Comparison of ENCODE assay signal across 23 mouse cellular contexts in genomic region chr11:29864269-29864668, GRCm38 (mm10). TPM values are rescaled to one million over a fixed set of nuclear protein-coding genes. Genes with fewer than 3 reads are reported as not detected.
DNase-seq lines count a peak whose midpoint lies in the region; ATAC-seq and TF ChIP-seq lines count a peak whose summit lies in the region.
"Had no signal": no experiment of that assay in that cellular context is flagged by ENCODE, and none has a peak within 500 bp of the region (broad histone marks: within the 10 kb centered on the region; RNA-seq: fewer than 3 reads in every experiment).

No protein-coding gene starts in this region.

- H3K4me1 ChIP-seq in MEL (ENCODE audit: control insufficient read depth in 1 of 2, insufficient read depth in 2 of 2, low read length in 2 of 2), result no peaks in the 10 kb centered on the region
- H3K4me1 ChIP-seq in forebrain, embryonic 16.5 days (replicated peaks; ENCODE audit: control insufficient read depth, insufficient read depth, low read length), result peaks cover 7% of the 10 kb centered on the region
- H3K4me1 ChIP-seq: embryonic facial prominence, embryonic 12.5 days; heart, embryonic 10.5 days; heart, embryonic 15.5 days; hindbrain, embryonic 13.5 days had no signal

- H3K4me2 ChIP-seq in forebrain, embryonic 16.5 days (ENCODE audit: low read length), result no peak overlapping the region
- H3K4me2 ChIP-seq: embryonic facial prominence, embryonic 12.5 days; heart, embryonic 15.5 days; hindbrain, embryonic 13.5 days had no signal

- peak in 1 of 2 experiments; percentile 36; a peak in 1 of 4 replicates for TF ChIP-seq EP300 in MEL (IDR thresholded peaks at IDR 0.05; ENCODE audit: low read depth in 1 of 2, low read length in 2 of 2)

- no peak for TF ChIP-seq POLR2A in MEL (IDR thresholded peaks at IDR 0.05; ENCODE audit: control insufficient read depth in 1 of 2, insufficient read depth in 1 of 2, low read depth in 1 of 2, low read length in 2 of 2, poor library complexity in 1 of 2)

- H3K9me3 ChIP-seq in MEL (replicated peaks; ENCODE audit: insufficient read depth, low read length), result no peaks in the 10 kb centered on the region
- H3K9me3 ChIP-seq in forebrain, embryonic 16.5 days (ENCODE audit: control insufficient read depth, low read length), result no peaks in the 10 kb centered on the region
- H3K9me3 ChIP-seq: embryonic facial prominence, embryonic 12.5 days; G1E; heart, embryonic 10.5 days; heart, embryonic 15.5 days; hindbrain, embryonic 13.5 days had no signal

- H3K4me3 ChIP-seq in MEL (ENCODE audit: control insufficient read depth in 1 of 2, insufficient read depth in 1 of 2, low read depth in 2 of 2, low read length in 2 of 2), result no peak overlapping the region
- no peak overlapping the region for H3K4me3 ChIP-seq in forebrain, embryonic 16.5 days (replicated peaks; ENCODE audit: low read length)
- H3K4me3 ChIP-seq: embryonic facial prominence, embryonic 12.5 days; heart, embryonic 10.5 days; heart, embryonic 15.5 days; hindbrain, embryonic 13.5 days had no signal

- H3K36me3 ChIP-seq in MEL (ENCODE audit: control insufficient read depth in 1 of 2, insufficient read depth in 2 of 2, low read length in 2 of 2), result peaks cover 0 to 4% of the 10 kb centered on the region in 2 experiments; a peak in 1 of 4 replicates
- H3K36me3 ChIP-seq in forebrain, embryonic 16.5 days (ENCODE audit: control insufficient read depth, insufficient read depth), result no peaks in the 10 kb centered on the region
- H3K36me3 ChIP-seq: embryonic facial prominence, embryonic 12.5 days; G1E; heart, embryonic 10.5 days; heart, embryonic 15.5 days; hindbrain, embryonic 13.5 days had no signal

- H3K9ac ChIP-seq in MEL (ENCODE audit: control insufficient read depth, low read depth, low read length, poor library complexity, severe bottlenecking), result no peak overlapping the region
- H3K9ac ChIP-seq in forebrain, embryonic 16.5 days (replicated peaks; ENCODE audit: low read depth, low read length), result no peak overlapping the region
- H3K9ac ChIP-seq: embryonic facial prominence, embryonic 12.5 days; forebrain, postnatal 0 days; heart, embryonic 15.5 days; hindbrain, embryonic 13.5 days had no signal

- TF ChIP-seq RAD21 in MEL (IDR thresholded peaks at IDR 0.05; ENCODE audit: low read depth, low read length), result no peak

- peak; percentile 96 for ATAC-seq in granulocyte monocyte progenitor cell, adult 5-6 weeks (replicated peaks; ENCODE audit: poor library complexity, severe bottlenecking)
- ATAC-seq in monocyte, adult 5-6 weeks (replicated peaks; ENCODE audit: insufficient number of reproducible peaks, low FRiP score, low TSS enrichment, poor library complexity, severe bottlenecking), result peak; percentile 75
- no peak for ATAC-seq in forebrain, embryonic 16.5 days
- ATAC-seq: activated CD4-positive, CD25-positive, alpha-beta regulatory T cell, adult 4 months; forebrain, postnatal 0 days; hindbrain, postnatal 0 days; Patski had no signal

- no peaks in the 10 kb centered on the region for H3K27me3 ChIP-seq in MEL (ENCODE audit: control insufficient read depth in 1 of 2, insufficient read depth in 2 of 2, low read length in 2 of 2)
- H3K27me3 ChIP-seq in forebrain, embryonic 16.5 days (replicated peaks; ENCODE audit: control insufficient read depth, insufficient read depth, low read length), result no peaks in the 10 kb centered on the region
- H3K27me3 ChIP-seq: embryonic facial prominence, embryonic 12.5 days; heart, embryonic 15.5 days; hindbrain, embryonic 13.5 days; Patski had no signal

- DNase-seq in 416B (ENCODE audit: low read depth) (peak; percentile 11), MEL (ENCODE audit: low read depth, low spot score) (peak; percentile 65)
- DNase-seq in thymus, postnatal 36 days, result no peak
- DNase-seq in urinary bladder, adult 2 months (ENCODE audit: low spot score), result no peak
- DNase-seq: adrenal gland, postnatal 25 days; cerebellum, adult 2 months; cerebellum, postnatal 14 days; forebrain, postnatal 0 days; gastrocnemius, postnatal 36 days; heart, adult 18-20 months; heart, postnatal 14 days had no signal

- TF ChIP-seq CTCF in MEL (IDR thresholded peaks at IDR 0.05 in 2 of 3, conservative IDR thresholded peaks at IDR 0.05 in 1 of 3; ENCODE audit: control insufficient read depth in 1 of 3, insufficient read depth in 1 of 3, low read depth in 2 of 3, low read length in 3 of 3, poor library complexity in 1 of 3, severe bottlenecking in 1 of 3), result no peak

- H3K27ac ChIP-seq in MEL (ENCODE audit: control insufficient read depth, low read depth, low read length), result no peak overlapping the region
- H3K27ac ChIP-seq in forebrain, embryonic 16.5 days (ENCODE audit: low read length), result no peak overlapping the region
- H3K27ac ChIP-seq: embryonic facial prominence, embryonic 12.5 days; heart, embryonic 10.5 days; heart, embryonic 15.5 days; hindbrain, embryonic 13.5 days; hindbrain, postnatal 0 days had no signal

- H3K79me2 ChIP-seq in MEL (ENCODE audit: control insufficient read depth, insufficient read depth, low read length, poor library complexity), result no peaks in the 10 kb centered on the region

TF ChIP-seq in MEL, 35 proteins besides CTCF, POLR2A, EP300 and RAD21:
- TF ChIP-seq MYC (IDR thresholded peaks at IDR 0.05; ENCODE audit: low read depth, low read length) (no peak), MYB (IDR thresholded peaks at IDR 0.05; ENCODE audit: low read depth, low read length) (no peak), GATA1 (IDR thresholded peaks at IDR 0.05; ENCODE audit: low read depth, low read length) (no peak), NRF1 (IDR thresholded peaks at IDR 0.05; ENCODE audit: insufficient read depth, low read depth, low read length, poor library complexity, severe bottlenecking) (no peak), RCOR1 (IDR thresholded peaks at IDR 0.05; ENCODE audit: low read depth, low read length) (no peak), POLR2AphosphoS5 (IDR thresholded peaks at IDR 0.05; ENCODE audit: borderline replicate concordance, low read depth, low read length) (no peak), HCFC1 (IDR thresholded peaks at IDR 0.05; ENCODE audit: low read depth, low read length) (peak; percentile 44; the same call in 1 of the 2 replicates), ELF1 (IDR thresholded peaks at IDR 0.05; ENCODE audit: low read depth, low read length) (peak; percentile 44; the same call in 1 of the 2 replicates), USF2 (IDR thresholded peaks at IDR 0.05; ENCODE audit: borderline replicate concordance in 1 of 2, insufficient read depth in 1 of 2, low read depth in 1 of 2, low read length in 2 of 2) (no peak), KAT2A (conservative IDR thresholded peaks at IDR 0.05; ENCODE audit: low read depth, low read length) (no peak), BHLHE40 (IDR thresholded peaks at IDR 0.05; ENCODE audit: borderline replicate concordance, low read depth, low read length) (no peak)

RNA-seq across cellular contexts. Expression of gene 4931440F15Rik, which starts 38.8 kb away (rescaled TPM):
- total RNA-seq in MEL (2012; rRNA removed), result 0.08 and 0.13 TPM in 2 replicates
- under 1 TPM in 1 of 2 experiments, not detected in 1; 0.06 TPM for polyA plus RNA-seq in MEL (2012; ENCODE audit: insufficient read depth in 1 of 2, insufficient read length in 2 of 2, low read depth in 1 of 2, low replicate concordance in 2 of 2, missing spikeins in 1 of 2)
- total RNA-seq in granulocyte monocyte progenitor cell, adult 5-6 weeks (2014; fragmentation: Nextera tagmentation), result not detected in 2 replicates
- 0.21 TPM in 1 of 2 replicates, not detected in the other for total RNA-seq in granulocyte monocyte progenitor cell, adult 5-6 weeks (2017)
- 0.48 to 0.97 TPM (median 0.96 TPM) in 3 replicates for total RNA-seq in monocyte, adult 5-6 weeks (2017)
- polyA plus RNA-seq in urinary bladder, adult 2 months (2012; rRNA removed), result 0.04 and 0.15 TPM in 2 replicates
- 0.34 and 0.54 TPM in 2 replicates for polyA plus RNA-seq in forebrain, embryonic 16.5 days (2015; fragmentation: Nextera tagmentation; extraction: Ambion mirVana)
- total RNA-seq: hematopoietic stem cell, adult 5-6 weeks had no signal
- polyA plus RNA-seq: activated CD4-positive, CD25-positive, alpha-beta regulatory T cell, adult 4 months; G1E had no signal

Comparison
In these comparisons a context has a peak if more than half of its experiments do, and no peak if none do; other contexts are left out.
1. DNase-seq: peak in 416B (single experiment) and MEL (single experiment); none in thymus, postnatal 36 days (0 of 2) and urinary bladder, adult 2 months (single experiment).